Mouse (Mus musculus) ES-Bruce4 (cell line): ENCODE results near the gene Sertad1.

Experiments
- CTCF ChIP-seq: IDR thresholded peaks from one replicate; pipeline ENCODE4 v1.8.1; 2011; ENCODE audit warnings: low read depth, low read length
- EP300 ChIP-seq: IDR thresholded peaks from 2 replicates; pipeline ENCODE4 v1.6.1; 2011; ENCODE audit warnings: low read depth, low read length; ENCODE audit not compliant: insufficient read depth
- POLR2A ChIP-seq: IDR thresholded peaks from one replicate; pipeline ENCODE4 v1.8.1; 2011; ENCODE audit warnings: low read length; ENCODE audit not compliant: insufficient read depth

GRCm38 (mm10) chr7:27529070-27529469 lies 42.4 kb downstream of the Sertad1 start:
- TF ChIP-seq POLR2A (no peak), CTCF (no peak), EP300 (no peak)
